Mouse (Mus musculus) G1E (cell line): ENCODE measurements at regions not wholly inside any gene's neighbourhood (a gene's known extent, or its start where the extent isn't known, plus 50 kb on each side); places are given as distances from the start of the nearest gene placed in this dataset.

Experiments used
- CTCF ChIP-seq: IDR thresholded peaks from 2 replicates; pipeline ENCODE4 v1.5.1; 2012; ENCODE audit warnings: low read depth, low read length, inconsistent platforms, mixed read lengths
- GATA1 ChIP-seq: IDR thresholded peaks from 2 replicates; pipeline ENCODE4 v1.6.1; 2012; ENCODE audit warnings: borderline replicate concordance, low read length, inconsistent platforms, mixed read lengths
- POLR2AphosphoS5 ChIP-seq: IDR thresholded peaks from 2 replicates; pipeline ENCODE4 v1.6.1; 2012; ENCODE audit warnings: low read depth, low read length, inconsistent platforms; ENCODE audit not compliant: insufficient replicate concordance

- no peak for TF ChIP-seq CTCF
- TF ChIP-seq POLR2AphosphoS5 = no peak
- TF ChIP-seq GATA1 = no peak
Observed at GRCm38 (mm10) chr3:129449928-129450327, 82.2 kb upstream of the Elovl6 start.
